Mouse (Mus musculus): Measurements from ENCODE around the gene Maml2. TPM values are rescaled to one million over a fixed set of nuclear protein-coding genes. Genes with fewer than 3 reads are reported as not detected.

Gene Maml2
- polyA plus RNA-seq, 1 experiment = 2.5 TPM

GRCm38 (mm10) chr9:13671125-13671769, 373.5 kb downstream of the Maml2 start:
- peaks cover 3% of the 10 kb centered on the region for H3K4me1 ChIP-seq (ENCODE audit: control insufficient read depth, insufficient read depth, insufficient read length, low read length)
- no peak overlapping the region for H3K27ac ChIP-seq (replicated peaks; ENCODE audit: low read depth, low read length)
- no peak overlapping the region for H3K4me3 ChIP-seq (ENCODE audit: insufficient read depth, low read depth, low read length)

- Histone ChIP-seq H3K4me1 (ENCODE audit: control insufficient read depth, insufficient read depth, insufficient read length, low read length) (no peaks in the 10 kb centered on the region), H3K27ac (replicated peaks; ENCODE audit: low read depth, low read length) (no peak overlapping the region)
These were observed 375.5 kb downstream of the Maml2 start for GRCm38 (mm10) chr9:13673304-13673703.

GRCm38 (mm10) chr9:13678026-13678425, 380.3 kb downstream of the Maml2 start:
- no peak overlapping the region for H3K27ac ChIP-seq (replicated peaks; ENCODE audit: low read depth, low read length)
- H3K4me3 ChIP-seq (ENCODE audit: insufficient read depth, low read depth, low read length) = no peak overlapping the region
- H3K4me1 ChIP-seq (ENCODE audit: control insufficient read depth, insufficient read depth, insufficient read length, low read length) = 0 out of 2 replicates have a peak, but pooled peaks cover 2% of the 10 kb centered on the region

More at GRCm38 (mm10) chr9:13673304-13673703, 375.5 kb downstream of the Maml2 start:
- no peak overlapping the region for H3K4me3 ChIP-seq (ENCODE audit: insufficient read depth, low read depth, low read length)

GRCm38 (mm10) chr9:13679696-13680095, 381.9 kb downstream of the Maml2 start:
- Histone ChIP-seq H3K4me3 (ENCODE audit: insufficient read depth, low read depth, low read length) (no peak overlapping the region), H3K4me1 (ENCODE audit: control insufficient read depth, insufficient read depth, insufficient read length, low read length) (peaks cover 7% of the 10 kb centered on the region; the same call in 1 of the 2 replicates), H3K27ac (replicated peaks; ENCODE audit: low read depth, low read length) (no peak overlapping the region)

- no peak overlapping the region for H3K27ac ChIP-seq (replicated peaks; ENCODE audit: low read depth, low read length)
These were observed 383.4 kb downstream of the Maml2 start for GRCm38 (mm10) chr9:13681147-13681546.

GRCm38 (mm10) chr9:13681581-13682038, 383.9 kb downstream of the Maml2 start:
- no peak overlapping the region for H3K4me3 ChIP-seq (ENCODE audit: insufficient read depth, low read depth, low read length)

More at GRCm38 (mm10) chr9:13681147-13681546, 383.4 kb downstream of the Maml2 start:
- Histone ChIP-seq H3K4me1 (ENCODE audit: control insufficient read depth, insufficient read depth, insufficient read length, low read length) (peaks cover 7% of the 10 kb centered on the region; the same call in 1 of the 2 replicates), H3K4me3 (ENCODE audit: insufficient read depth, low read depth, low read length) (no peak overlapping the region)

GRCm38 (mm10) chr9:13684327-13684934, 386.7 kb downstream of the Maml2 start:
- H3K27ac ChIP-seq (replicated peaks; ENCODE audit: low read depth, low read length) = no peak overlapping the region
- H3K4me3 ChIP-seq (ENCODE audit: insufficient read depth, low read depth, low read length) = no peak overlapping the region
- H3K4me1 ChIP-seq (ENCODE audit: control insufficient read depth, insufficient read depth, insufficient read length, low read length) = peaks cover 7% of the 10 kb centered on the region; the same call in 1 of the 2 replicates

More at GRCm38 (mm10) chr9:13681581-13682038, 383.9 kb downstream of the Maml2 start:
- Histone ChIP-seq H3K27ac (replicated peaks; ENCODE audit: low read depth, low read length) (no peak overlapping the region), H3K4me1 (ENCODE audit: control insufficient read depth, insufficient read depth, insufficient read length, low read length) (peaks cover 7% of the 10 kb centered on the region; the same call in 1 of the 2 replicates)

GRCm38 (mm10) chr9:13686977-13687659, 389.4 kb downstream of the Maml2 start:
- Histone ChIP-seq H3K27ac (replicated peaks; ENCODE audit: low read depth, low read length) (no peak overlapping the region), H3K4me3 (ENCODE audit: insufficient read depth, low read depth, low read length) (no peak overlapping the region), H3K4me1 (ENCODE audit: control insufficient read depth, insufficient read depth, insufficient read length, low read length) (peaks cover 6% of the 10 kb centered on the region; the same call in 1 of the 2 replicates)

- Histone ChIP-seq H3K4me1 (ENCODE audit: control insufficient read depth, insufficient read depth, insufficient read length, low read length) (peaks cover 6% of the 10 kb centered on the region; the same call in 1 of the 2 replicates), H3K27ac (replicated peaks; ENCODE audit: low read depth, low read length) (no peak overlapping the region), H3K4me3 (ENCODE audit: insufficient read depth, low read depth, low read length) (no peak overlapping the region)
These were observed 391.2 kb downstream of the Maml2 start for GRCm38 (mm10) chr9:13688997-13689396.

GRCm38 (mm10) chr9:13690321-13690720, 392.6 kb downstream of the Maml2 start:
- H3K4me3 ChIP-seq (ENCODE audit: insufficient read depth, low read depth, low read length) = no peak overlapping the region
- H3K27ac ChIP-seq (replicated peaks; ENCODE audit: low read depth, low read length) = no peak overlapping the region
- H3K4me1 ChIP-seq (ENCODE audit: control insufficient read depth, insufficient read depth, insufficient read length, low read length) = peaks cover 6% of the 10 kb centered on the region; the same call in 1 of the 2 replicates

GRCm38 (mm10) chr9:13693693-13694284, 396.0 kb downstream of the Maml2 start:
- Histone ChIP-seq H3K4me3 (ENCODE audit: insufficient read depth, low read depth, low read length) (no peak overlapping the region), H3K27ac (replicated peaks; ENCODE audit: low read depth, low read length) (no peak overlapping the region), H3K4me1 (ENCODE audit: control insufficient read depth, insufficient read depth, insufficient read length, low read length) (peaks cover 15% of the 10 kb centered on the region)

GRCm38 (mm10) chr9:13694293-13694692, 396.5 kb downstream of the Maml2 start:
- Histone ChIP-seq H3K27ac (replicated peaks; ENCODE audit: low read depth, low read length) (no peak overlapping the region), H3K4me3 (ENCODE audit: insufficient read depth, low read depth, low read length) (no peak overlapping the region)

GRCm38 (mm10) chr9:13697041-13697811, 399.5 kb downstream of the Maml2 start:
- peaks cover 15% of the 10 kb centered on the region for H3K4me1 ChIP-seq (ENCODE audit: control insufficient read depth, insufficient read depth, insufficient read length, low read length)
- 0 out of 2 replicates have a peak overlapping the region, but pooled peaks have one; percentile 21 for H3K27ac ChIP-seq (replicated peaks; ENCODE audit: low read depth, low read length)
- H3K4me3 ChIP-seq (ENCODE audit: insufficient read depth, low read depth, low read length) = no peak overlapping the region

More at GRCm38 (mm10) chr9:13694293-13694692, 396.5 kb downstream of the Maml2 start:
- H3K4me1 ChIP-seq (ENCODE audit: control insufficient read depth, insufficient read depth, insufficient read length, low read length) = peaks cover 15% of the 10 kb centered on the region

GRCm38 (mm10) chr9:13697869-13698268, 400.1 kb downstream of the Maml2 start:
- Histone ChIP-seq H3K27ac (replicated peaks; ENCODE audit: low read depth, low read length) (no peak overlapping the region), H3K4me1 (ENCODE audit: control insufficient read depth, insufficient read depth, insufficient read length, low read length) (peaks cover 15% of the 10 kb centered on the region), H3K4me3 (ENCODE audit: insufficient read depth, low read depth, low read length) (no peak overlapping the region)

Measured in brown adipose tissue, adult 24 weeks (tissue).